Mouse (Mus musculus) kidney, adult 8-10 months (tissue): ENCODE data around the gene Akr1c14.
"Not testable (repeated sequence)": the region's sequence is repeated elsewhere in the genome, so short reads cannot be mapped to it uniquely, and the experiment has no call there.

Source experiments
- DNase-seq, 2 experiments: peaks; one replicate each; pipeline ENCODE4 v3.0.0; 2022

Gene Akr1c14

DNA sequence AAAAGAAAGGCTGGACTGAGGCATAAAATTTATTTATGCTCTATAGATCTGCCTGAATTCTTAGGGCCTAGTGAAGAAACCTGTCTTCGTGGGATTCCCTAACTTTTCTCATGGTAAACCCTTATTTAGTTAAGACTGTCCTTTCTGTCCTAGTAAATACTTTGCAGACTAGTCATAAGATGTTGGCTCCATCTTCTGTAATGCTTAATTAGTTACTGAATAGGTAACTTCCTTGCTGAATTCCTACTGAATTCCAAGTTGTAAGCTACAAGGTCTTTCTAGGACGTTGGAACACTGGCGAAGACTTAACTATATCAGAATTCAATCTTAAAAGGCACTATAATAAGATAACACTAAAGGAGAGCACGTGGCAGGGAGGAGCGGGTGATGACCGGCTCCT lies 75.7 kb downstream of the Akr1c14 start:
- DNase-seq, result peak in 1 of 2 experiments; percentile 48

DNA sequence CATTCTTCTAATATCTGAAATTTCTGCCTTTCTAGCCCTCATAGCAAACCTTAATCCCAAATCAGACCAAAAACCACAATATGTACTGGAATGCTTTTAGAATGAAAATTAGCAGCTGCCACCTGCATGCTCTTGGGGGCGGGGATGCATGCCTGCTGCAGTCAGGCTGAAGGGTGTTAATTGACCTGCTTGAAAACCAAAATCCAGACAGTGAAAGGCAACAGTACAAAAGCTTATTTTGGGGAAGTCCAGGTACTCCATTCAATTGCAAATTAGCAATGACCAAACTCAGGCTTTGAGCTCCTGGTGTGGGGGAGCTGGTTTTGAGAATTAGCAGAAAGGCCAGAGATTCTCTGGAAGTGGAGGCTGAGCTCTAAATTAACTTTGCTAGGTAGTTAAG lies 77.0 kb downstream of the Akr1c14 start:
- DNase-seq, result not testable (repeated sequence)

- DNase-seq, result peak; percentile 32 to 37
Observed at GRCm38 (mm10) chr13:4129100-4129499, 80.3 kb downstream of the Akr1c14 start.

GRCm38 (mm10) chr13:4131317-4131716 lies 82.5 kb downstream of the Akr1c14 start:
- no peak for DNase-seq

- no peak for DNase-seq
Observed at GRCm38 (mm10) chr13:4131721-4132120, 82.9 kb downstream of the Akr1c14 start.

DNA sequence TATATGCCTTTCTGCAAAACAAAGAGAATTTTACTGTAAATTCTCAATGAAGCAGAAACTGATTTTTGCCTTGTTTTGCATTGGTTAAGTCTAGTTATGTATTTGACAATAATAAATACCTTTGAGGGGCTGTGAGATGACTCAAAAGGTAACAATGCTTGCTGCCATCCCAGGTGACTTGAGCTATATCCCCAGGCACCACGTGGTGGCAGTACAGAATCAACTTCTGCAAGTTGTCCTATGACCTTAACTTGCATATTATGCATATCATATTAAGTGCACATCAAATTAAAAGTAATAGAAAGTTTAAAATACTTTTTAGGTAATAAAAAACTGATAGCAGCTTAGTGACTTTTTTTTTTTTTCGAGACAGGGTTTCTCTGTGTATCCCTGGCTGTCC lies 84.3 kb downstream of the Akr1c14 start:
- DNase-seq, result peak in 1 of 2 experiments; percentile 53
